Mouse (Mus musculus): Measurements from ENCODE around the gene Nif3l1.

DNA sequence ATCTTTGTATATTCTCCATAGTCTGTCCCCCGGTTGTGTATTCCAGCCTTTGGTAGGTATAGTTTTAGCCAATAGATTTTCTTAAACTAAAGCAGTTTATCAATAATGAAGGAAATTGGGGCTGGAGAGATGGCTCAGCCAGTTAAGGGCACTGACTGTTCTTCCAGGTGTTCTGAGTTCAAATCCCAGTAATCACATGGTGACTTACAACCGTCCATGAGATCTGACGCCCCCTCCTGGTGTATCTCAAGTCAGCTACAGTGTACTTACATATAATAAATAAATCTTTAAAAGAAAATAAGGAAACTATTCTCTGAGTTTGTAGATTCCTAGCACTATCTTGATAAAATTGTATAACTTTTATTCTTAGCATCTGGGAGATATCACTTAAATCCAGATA lies 49.6 kb upstream of the Nif3l1 start:
- TF ChIP-seq GATA1 (IDR thresholded peaks at IDR 0.05; ENCODE audit: low read length) = no peak
- TF ChIP-seq TAL1 (IDR thresholded peaks at IDR 0.05; ENCODE audit: low read length) = no peak
